Mouse (Mus musculus): Measurements from ENCODE around the gene Rpl10-ps3.

The Rpl10-ps3 gene

GRCm38 (mm10) chr9:50305666-50306402 lies 38.9 kb downstream of the Rpl10-ps3 start:
- no peak for DNase-seq

DNA sequence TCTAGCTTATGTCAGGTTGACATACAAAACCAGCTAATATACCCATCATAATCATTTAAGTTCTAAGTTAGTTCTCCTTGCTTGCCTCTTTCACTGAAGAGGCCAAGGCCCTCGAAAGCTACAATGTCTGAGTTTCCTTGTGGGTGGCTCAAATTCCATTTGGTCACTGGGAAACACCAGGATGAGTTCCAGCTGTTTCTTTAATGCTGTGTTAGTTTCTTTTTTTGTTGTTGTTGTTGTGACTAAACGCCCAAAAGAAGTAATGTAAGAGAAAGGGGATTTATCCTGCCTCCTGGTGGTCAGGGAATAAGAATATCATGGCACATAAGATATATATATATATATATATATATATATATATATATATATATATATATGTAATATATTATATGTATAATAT lies 39.7 kb downstream of the Rpl10-ps3 start:
- DNase-seq, result no peak

DNA sequence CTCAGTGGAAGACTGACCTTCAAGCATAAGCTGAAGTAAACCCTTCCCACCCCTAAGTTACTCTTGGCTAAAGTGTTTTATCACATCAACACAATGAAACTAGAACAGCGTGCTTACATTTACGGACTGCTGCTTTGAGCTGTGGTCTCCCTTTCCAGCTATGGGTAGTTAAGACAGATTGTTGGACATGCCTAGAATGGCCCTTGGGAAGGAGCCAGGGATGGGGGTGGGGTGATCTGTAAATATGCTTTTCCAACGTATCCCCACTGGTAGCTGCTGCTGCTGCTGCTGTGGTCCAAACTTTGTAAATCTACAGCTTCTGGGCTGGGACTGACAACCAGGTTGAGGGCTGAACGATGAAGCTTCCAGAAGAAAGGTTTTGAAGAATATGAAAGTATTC lies 40.8 kb downstream of the Rpl10-ps3 start:
- no peak for DNase-seq

- no peak for DNase-seq
These were observed 43.0 kb downstream of the Rpl10-ps3 start for GRCm38 (mm10) chr9:50301722-50302121.

DNA sequence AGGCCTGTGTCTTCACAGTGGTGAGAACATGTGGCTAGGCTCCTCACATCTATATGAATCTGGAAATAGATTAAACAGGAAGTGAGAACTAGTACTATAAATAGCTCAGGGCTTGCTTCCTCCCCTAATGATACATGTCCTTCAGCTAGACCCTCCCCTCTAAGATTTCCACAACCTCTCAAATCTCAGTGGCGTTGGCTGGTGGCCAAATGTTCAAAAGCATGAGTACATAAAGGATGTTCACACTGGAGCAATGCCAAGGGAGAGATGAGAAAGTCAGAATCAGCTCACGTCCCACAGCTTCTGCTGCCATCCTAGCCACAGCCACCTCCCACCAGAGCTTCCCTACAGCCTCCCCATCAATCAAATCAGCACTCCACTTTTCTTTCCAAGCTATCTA lies 46.4 kb downstream of the Rpl10-ps3 start:
- DNase-seq, result no peak

Data from thymus, postnatal 14 days (tissue).